Mouse (Mus musculus) kidney, postnatal 0 days (tissue): ENCODE measurements around the gene Pitpnm1. TPM values are rescaled to one million over a fixed set of nuclear protein-coding genes. Genes with fewer than 3 reads are reported as not detected.

Experiments
- ATAC-seq: fragments of 200-750 bp; cut with Nextera tagmentation; replicated peaks from 2 replicates; pipeline ENCODE4 v1.8.0; 2017; ENCODE audit warnings: low read depth, moderate number of reproducible peaks, moderate TSS enrichment, moderate library complexity; ENCODE audit not compliant: low FRiP score
- DNase-seq: peaks from one replicate; pipeline ENCODE4 v3.0.0-alpha.2; 2016; ENCODE audit warnings: low spot score
- H3K27ac ChIP-seq: fragments of 300-500 bp; sonication (generic); 2 replicates; pipeline ENCODE4 v1.5.1; 2014; ENCODE audit warnings: mild to moderate bottlenecking
- H3K27me3 ChIP-seq: fragments of 300-500 bp; sonication (generic); 2 replicates; pipeline ENCODE4 v1.6.1; 2014; ENCODE audit warnings: low read length, mixed read lengths; ENCODE audit not compliant: insufficient read depth
- H3K36me3 ChIP-seq: fragments of 300-500 bp; sonication (generic); 2 replicates; pipeline ENCODE4 v1.6.1; 2014; ENCODE audit warnings: low read length, mixed read lengths; ENCODE audit not compliant: insufficient read depth
- H3K4me1 ChIP-seq: fragments of 300-500 bp; sonication (generic); replicated peaks from 2 replicates; pipeline ENCODE4 v1.6.1; 2014; ENCODE audit warnings: antibody characterized with exemption, low read length, mixed read lengths; ENCODE audit not compliant: insufficient read depth
- H3K4me2 ChIP-seq: fragments of 300-500 bp; sonication (generic); 2 replicates; pipeline ENCODE4 v1.6.1; 2014; ENCODE audit warnings: mild to moderate bottlenecking, low read length, moderate library complexity, mixed read lengths
- H3K4me3 ChIP-seq: fragments of 300-500 bp; sonication (generic); replicated peaks from 2 replicates; pipeline ENCODE4 v1.5.1; 2014; ENCODE audit warnings: low read depth, low read length
- H3K9ac ChIP-seq: fragments of 300-500 bp; sonication (generic); 2 replicates; pipeline ENCODE4 v1.6.1; 2014; ENCODE audit warnings: low read depth, low read length
- H3K9me3 ChIP-seq: fragments of 300-500 bp; sonication (generic); replicated peaks from 2 replicates; pipeline ENCODE4 v1.6.1; 2016; ENCODE audit warnings: low read length, inconsistent platforms, mixed read lengths
- CTCF ChIP-seq: IDR thresholded peaks from 2 replicates; pipeline ENCODE4 v1.5.1; 2016; ENCODE audit warnings: antibody characterized with exemption, low read depth, mild to moderate bottlenecking, moderate library complexity
- WGBS: fragments of 180-500 bp; shearing (Covaris S2); extraction: QIAGEN DNeasy Blood & Tissue Kit; methylation state at CpG from one replicate; pipeline ENCODE4 v1.1.7; 2014; 5-methylcytosine and 5-hydroxymethylcytosine counted together
- polyA plus RNA-seq: library from polyadenylated mRNA; unstranded; fragments of >200 nt; fragmentation: Nextera tagmentation; extraction: Ambion mirVana; gene quantifications from 2 replicates; pipeline ENCODE4 v1.2.1, GENCODE M21; 2015

Pitpnm1 gene
- polyA plus RNA-seq, 1 experiment from 2014 or later, result 12.2 TPM

DNA sequence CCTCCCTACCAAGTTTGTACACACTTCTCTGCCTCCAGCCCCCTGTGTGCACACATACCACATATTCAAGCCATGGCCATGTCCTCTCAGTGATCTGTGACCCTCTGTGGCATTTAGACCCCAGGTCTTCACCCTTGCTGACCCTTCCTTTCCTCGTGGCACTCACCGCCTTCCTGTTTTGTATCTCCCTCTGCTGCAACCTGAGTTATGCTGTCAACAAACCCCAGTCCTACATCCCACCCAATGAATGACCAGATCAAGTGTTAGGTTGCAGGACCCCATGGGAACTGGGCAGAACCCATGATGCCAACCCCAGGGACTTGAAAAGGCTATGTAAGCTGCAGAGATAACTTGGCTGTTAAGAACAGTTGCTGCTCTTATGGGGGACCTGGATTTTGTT, 2.3 kb downstream of the Pitpnm1 start:
- Histone ChIP-seq H3K4me3 (no peak overlapping the region), H3K27me3 (no peaks in the 10 kb centered on the region), H3K27ac (no peak overlapping the region), H3K9me3 (no peaks in the 10 kb centered on the region), H3K9ac (no peak overlapping the region), H3K4me1 (peaks cover 26% of the 10 kb centered on the region; the same call in 1 of the 2 replicates), H3K4me2 (no peak overlapping the region), H3K36me3 (0 out of 2 replicates have a peak, but pooled peaks cover 2% of the 10 kb centered on the region)
- no peak for TF ChIP-seq CTCF
- 84% methylated on average over 2 of the region's 2 CpGs for WGBS
- DNase-seq (no peak), ATAC-seq (no peak)

DNA sequence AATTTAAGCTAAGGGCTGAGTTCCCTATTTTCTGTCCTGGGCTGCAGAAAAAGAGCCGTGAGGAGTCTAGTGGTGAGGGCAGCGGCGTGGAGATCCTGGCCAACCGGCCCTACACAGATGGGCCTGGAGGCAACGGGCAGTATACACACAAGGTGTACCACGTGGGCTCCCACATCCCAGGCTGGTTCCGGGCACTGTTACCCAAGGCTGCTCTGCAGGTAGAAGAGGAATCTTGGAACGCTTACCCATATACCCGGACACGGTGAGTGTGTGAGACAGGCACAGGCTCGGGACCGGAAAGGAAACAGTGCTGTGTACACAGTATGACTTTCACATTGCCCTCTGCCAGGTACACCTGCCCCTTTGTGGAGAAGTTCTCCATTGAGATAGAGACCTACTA, 2.8 kb downstream of the Pitpnm1 start:
- DNase-seq, result no peak
- no peak for ATAC-seq

DNA sequence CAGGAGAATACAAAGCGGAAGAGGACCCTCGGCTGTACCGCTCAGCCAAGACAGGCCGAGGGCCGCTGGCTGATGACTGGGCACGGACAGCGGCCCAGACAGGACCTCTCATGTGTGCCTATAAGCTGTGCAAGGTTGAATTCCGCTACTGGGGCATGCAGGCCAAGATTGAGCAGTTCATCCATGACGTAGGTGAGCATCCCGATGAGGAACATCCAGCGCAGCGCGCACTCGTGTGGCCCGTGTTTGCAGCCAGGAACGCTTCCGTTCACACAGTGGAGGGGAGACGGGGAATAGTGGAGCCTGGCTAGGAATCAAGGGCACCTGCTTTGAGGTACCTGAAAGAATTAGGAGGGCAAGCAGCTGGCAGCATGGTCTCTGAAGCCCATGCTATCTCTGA, 3.5 kb downstream of the Pitpnm1 start:
- ATAC-seq, result no peak
- Histone ChIP-seq H3K27me3 (no peaks in the 10 kb centered on the region), H3K4me3 (no peak overlapping the region), H3K4me2 (no peak overlapping the region), H3K27ac (no peak overlapping the region), H3K36me3 (0 out of 2 replicates have a peak, but pooled peaks cover 2% of the 10 kb centered on the region), H3K9ac (no peak overlapping the region), H3K9me3 (no peaks in the 10 kb centered on the region), H3K4me1 (peaks cover 18% of the 10 kb centered on the region; the same call in 1 of the 2 replicates)
- TF ChIP-seq CTCF, result no peak
- no peak for DNase-seq
- WGBS, result 91% methylated on average over 18 of the region's 18 CpGs

More for the DNA sequence above, 2.8 kb downstream of the Pitpnm1 start:
- Histone ChIP-seq H3K27ac (no peak overlapping the region), H3K9ac (no peak overlapping the region), H3K27me3 (no peaks in the 10 kb centered on the region), H3K4me3 (no peak overlapping the region), H3K36me3 (0 out of 2 replicates have a peak, but pooled peaks cover 2% of the 10 kb centered on the region), H3K4me1 (peaks cover 22% of the 10 kb centered on the region; the same call in 1 of the 2 replicates), H3K9me3 (no peaks in the 10 kb centered on the region), H3K4me2 (no peak overlapping the region)
- TF ChIP-seq CTCF, result no peak
- 92% methylated on average over 12 of the region's 12 CpGs for WGBS

DNA sequence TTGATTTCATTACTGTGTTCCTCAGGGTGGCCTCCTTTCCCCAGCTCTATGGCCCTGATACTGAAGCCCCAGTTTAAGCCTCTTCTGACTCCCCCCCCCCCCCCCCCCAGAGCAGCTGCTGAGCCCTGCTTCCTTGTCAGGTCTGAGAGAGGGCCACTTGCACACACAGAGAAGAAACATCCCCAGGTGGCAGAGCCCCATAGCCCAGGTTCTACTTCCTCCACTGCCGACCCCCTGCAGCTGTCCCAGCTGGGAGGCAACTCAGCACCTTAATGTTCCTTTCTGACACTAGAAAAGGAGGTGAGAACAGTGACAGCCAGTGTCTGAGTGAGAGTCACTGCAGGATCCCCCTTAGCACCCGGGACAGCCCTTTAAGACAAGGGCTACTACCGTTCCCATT, 4.0 kb downstream of the Pitpnm1 start:
- Histone ChIP-seq H3K9me3 (no peaks in the 10 kb centered on the region), H3K36me3 (0 out of 2 replicates have a peak, but pooled peaks cover 2% of the 10 kb centered on the region), H3K27ac (no peak overlapping the region), H3K4me3 (no peak overlapping the region), H3K9ac (no peak overlapping the region), H3K4me1 (peaks cover 18% of the 10 kb centered on the region; the same call in 1 of the 2 replicates), H3K4me2 (no peak overlapping the region), H3K27me3 (no peaks in the 10 kb centered on the region)
- ATAC-seq (no peak), DNase-seq (no peak)
- WGBS, result 80% methylated on average over 3 of the region's 3 CpGs
- no peak for TF ChIP-seq CTCF

DNA sequence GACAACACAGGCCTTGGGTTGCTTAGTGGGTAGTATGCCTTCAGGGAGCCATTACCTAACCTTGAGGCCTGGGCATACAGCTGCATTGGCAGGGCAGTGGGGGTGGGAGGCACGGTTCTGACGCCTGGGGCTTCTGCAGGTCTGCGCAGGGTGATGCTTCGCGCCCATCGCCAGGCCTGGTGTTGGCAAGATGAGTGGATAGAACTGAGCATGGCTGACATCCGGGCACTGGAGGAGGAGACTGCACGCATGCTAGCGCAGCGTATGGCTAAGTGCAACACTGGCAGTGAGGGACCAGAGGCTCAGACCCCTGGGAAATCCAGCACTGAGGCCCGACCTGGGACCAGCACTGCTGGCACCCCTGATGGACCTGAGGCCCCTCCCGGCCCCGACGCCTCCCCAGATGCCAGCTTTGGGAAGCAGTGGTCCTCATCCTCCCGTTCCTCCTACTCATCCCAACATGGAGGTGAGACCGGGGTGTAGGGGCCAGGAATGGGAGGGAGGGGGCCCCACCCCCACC, 4.9 kb downstream of the Pitpnm1 start:
- Histone ChIP-seq H3K4me3 (no peak overlapping the region), H3K4me1 (peaks cover 11% of the 10 kb centered on the region; the same call in 1 of the 2 replicates), H3K36me3 (0 out of 2 replicates have a peak, but pooled peaks cover 2% of the 10 kb centered on the region), H3K9me3 (no peaks in the 10 kb centered on the region), H3K27ac (no peak overlapping the region), H3K27me3 (no peaks in the 10 kb centered on the region), H3K4me2 (no peak overlapping the region), H3K9ac (no peak overlapping the region)
- no peak for TF ChIP-seq CTCF
- DNase-seq (no peak), ATAC-seq (no peak)
- 87% methylated on average over 16 of the region's 16 CpGs for WGBS

DNA sequence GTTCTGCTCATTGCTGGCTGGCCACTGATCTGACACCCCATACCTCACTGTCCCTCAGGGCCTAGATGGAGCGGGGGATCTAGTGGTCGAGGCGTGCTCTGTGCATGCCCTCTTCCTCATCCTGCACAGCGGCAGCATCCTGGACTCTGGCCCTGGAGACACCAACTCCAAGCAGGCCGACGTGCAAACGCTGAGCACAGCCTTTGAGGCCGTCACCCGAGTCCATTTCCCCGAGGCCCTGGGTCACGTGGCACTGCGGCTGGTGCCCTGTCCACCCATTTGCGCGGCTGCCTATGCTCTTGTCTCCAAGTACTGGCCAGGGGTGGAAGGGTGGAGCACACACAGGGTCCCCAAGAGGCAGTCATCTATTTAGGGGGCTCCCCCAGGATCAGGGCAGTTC, 6.9 kb downstream of the Pitpnm1 start:
- H3K36me3 ChIP-seq, result peaks cover 2% of the 10 kb centered on the region; the same call in 1 of the 2 replicates
- no peak for DNase-seq
- WGBS, result 83% methylated on average over 14 of the region's 14 CpGs

More for the DNA sequence above, 6.9 kb downstream of the Pitpnm1 start:
- no peak for ATAC-seq
- no peaks in the 10 kb centered on the region for H3K9me3 ChIP-seq
- H3K27ac ChIP-seq, result no peak overlapping the region
- H3K9ac ChIP-seq, result no peak overlapping the region
- H3K4me1 ChIP-seq, result no peaks in the 10 kb centered on the region
- no peak for TF ChIP-seq CTCF
- no peak overlapping the region for H3K4me2 ChIP-seq
- H3K4me3 ChIP-seq, result no peak overlapping the region
- H3K27me3 ChIP-seq, result no peaks in the 10 kb centered on the region
